Comparison of ENCODE assay signal across 20 mouse cellular contexts in the genomic region with DNA sequence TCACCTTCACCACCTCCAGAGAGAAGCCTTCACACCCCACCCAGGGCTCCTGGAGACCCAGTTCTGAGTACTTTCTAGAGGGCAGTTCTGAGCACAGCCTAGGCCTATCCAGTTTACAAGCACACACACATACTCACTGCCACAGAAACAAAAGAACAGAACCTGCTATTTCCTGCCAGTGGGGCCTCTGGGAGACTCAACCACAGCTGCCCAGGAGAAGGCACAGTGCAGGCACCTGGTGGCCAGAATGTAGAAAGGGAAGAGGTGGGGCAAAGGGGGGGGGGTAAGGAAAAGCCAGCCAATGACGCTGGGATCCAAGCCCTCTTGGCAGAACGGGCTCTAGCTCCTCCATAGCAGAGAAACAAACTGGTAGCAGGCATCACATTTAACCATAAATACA. TPM values are rescaled to one million over a fixed set of nuclear protein-coding genes. Genes with fewer than 3 reads are reported as not detected.
A peak's percentile ranks its signal among the peaks of the same experiment; 100 is the strongest.
DNase-seq lines count a peak whose midpoint lies in the region; ATAC-seq and TF ChIP-seq lines count a peak whose summit lies in the region.
"Had no signal": no experiment of that assay in that cellular context is flagged by ENCODE, and none has a peak within 500 bp of the region (broad histone marks: within the 10 kb centered on the region; RNA-seq: fewer than 3 reads in every experiment).

No protein-coding gene starts in this region.

- H3K27me3 ChIP-seq in heart, adult 2 months (ENCODE audit: control insufficient read depth, insufficient read depth, low read length) = no peaks in the 10 kb centered on the region
- no peaks in the 10 kb centered on the region for H3K27me3 ChIP-seq in kidney, postnatal 0 days (ENCODE audit: insufficient read depth, low read length)
- no peaks in the 10 kb centered on the region for H3K27me3 ChIP-seq in kidney, adult 2 months (replicated peaks; ENCODE audit: control insufficient read depth, insufficient read depth, low read length)
- no peaks in the 10 kb centered on the region; the same call in 1 of the 2 replicates for H3K27me3 ChIP-seq in embryonic facial prominence, embryonic 10.5 days (replicated peaks; ENCODE audit: low read depth, poor library complexity, severe bottlenecking)
- no peaks in the 10 kb centered on the region for H3K27me3 ChIP-seq in limb, embryonic 14.5 days (ENCODE audit: control insufficient read depth, insufficient read depth, low read length)
- H3K27me3 ChIP-seq: forebrain, embryonic 13.5 days; midbrain, embryonic 12.5 days had no signal

- intact Hi-C loops in heart, adult 2 months (cut with DNase I) = no loop called here
- intact Hi-C loops in left cerebral cortex, postnatal 14 days (cut with DNase I) = no loop called here

- ATAC-seq in kidney, postnatal 0 days (replicated peaks; ENCODE audit: low FRiP score, low read depth) = 0 out of 2 replicates have a peak, but pooled peaks have one; percentile 23
- 0 out of 2 replicates have a peak, but pooled peaks have one; percentile 19 for ATAC-seq in limb, embryonic 14.5 days (ENCODE audit: low FRiP score, low read depth)
- ATAC-seq: forebrain, embryonic 13.5 days had no signal

- H3K4me2 ChIP-seq in kidney, postnatal 0 days (ENCODE audit: low read length) = no peak overlapping the region
- no peak overlapping the region for H3K4me2 ChIP-seq in limb, embryonic 14.5 days (replicated peaks; ENCODE audit: low read depth, low read length, severe bottlenecking)
- H3K4me2 ChIP-seq: forebrain, embryonic 13.5 days; liver, embryonic 11.5 days; midbrain, embryonic 12.5 days had no signal

- no peak overlapping the region for H3K27ac ChIP-seq in heart, adult 2 months
- H3K27ac ChIP-seq in kidney, postnatal 0 days = no peak overlapping the region
- no peak overlapping the region for H3K27ac ChIP-seq in kidney, adult 2 months (ENCODE audit: insufficient read depth, low read depth, low read length)
- H3K27ac ChIP-seq in embryonic facial prominence, embryonic 10.5 days (replicated peaks) = peak overlapping the region; percentile 20; the same call in 1 of the 2 replicates
- H3K27ac ChIP-seq in limb, embryonic 14.5 days (replicated peaks; ENCODE audit: low read depth, low read length) = 0 out of 2 replicates have a peak overlapping the region, but pooled peaks have one; percentile 33
- H3K27ac ChIP-seq: forebrain, embryonic 13.5 days; midbrain, embryonic 12.5 days had no signal

- no peak for DNase-seq in heart, adult 2 months
- no peak for DNase-seq in heart, adult 8-10 months (ENCODE audit: low spot score)
- DNase-seq in kidney, postnatal 0 days (ENCODE audit: low spot score) = no peak
- DNase-seq in kidney, adult 2 months = no peak
- DNase-seq in embryonic facial prominence, embryonic 10.5 days (ENCODE audit: low spot score) = no peak
- no peak for DNase-seq in limb, embryonic 14.5 days (ENCODE audit: low spot score)
- no peak for DNase-seq in ovary, postnatal 10 days (ENCODE audit: low spot score)
- DNase-seq in left cerebral cortex, postnatal 14 days (ENCODE audit: low spot score in 2 of 2) = no peak
- DNase-seq: adrenal gland, postnatal 36 days; cerebellum, postnatal 36 days; heart, postnatal 36 days; kidney, adult 11 months; kidney, postnatal 36 days; lung, postnatal 14 days; right cerebral cortex, postnatal 14 days; thymus, postnatal 14 days had no signal

- H3K4me3 ChIP-seq in heart, adult 2 months = no peak overlapping the region
- no peak overlapping the region for H3K4me3 ChIP-seq in kidney, postnatal 0 days (replicated peaks; ENCODE audit: low read depth, low read length)
- H3K4me3 ChIP-seq in kidney, adult 2 months (ENCODE audit: insufficient read depth, low read depth, low read length) = no peak overlapping the region
- no peak overlapping the region for H3K4me3 ChIP-seq in embryonic facial prominence, embryonic 10.5 days
- H3K4me3 ChIP-seq in limb, embryonic 14.5 days (replicated peaks; ENCODE audit: low read length) = no peak overlapping the region
- H3K4me3 ChIP-seq: forebrain, embryonic 13.5 days; midbrain, embryonic 12.5 days had no signal

- no peaks in the 10 kb centered on the region for H3K79me2 ChIP-seq in heart, adult 2 months (replicated peaks; ENCODE audit: control insufficient read depth, insufficient read depth, low read length)

- H3K4me1 ChIP-seq in heart, adult 2 months (ENCODE audit: control insufficient read depth, insufficient read depth, low read length) = peaks cover 14% of the 10 kb centered on the region
- 0 out of 2 replicates have a peak, but pooled peaks cover 5% of the 10 kb centered on the region for H3K4me1 ChIP-seq in kidney, postnatal 0 days (replicated peaks; ENCODE audit: insufficient read depth, low read length)
- no peaks in the 10 kb centered on the region for H3K4me1 ChIP-seq in kidney, adult 2 months (ENCODE audit: control insufficient read depth, insufficient read depth, low read length)
- peaks cover 9% of the 10 kb centered on the region for H3K4me1 ChIP-seq in embryonic facial prominence, embryonic 10.5 days
- peaks cover 38% of the 10 kb centered on the region for H3K4me1 ChIP-seq in limb, embryonic 14.5 days (ENCODE audit: control insufficient read depth, insufficient read depth, low read length)
- H3K4me1 ChIP-seq: forebrain, embryonic 13.5 days; midbrain, embryonic 12.5 days had no signal

- WGBS in heart, adult 2 months = 24% methylated on average over 2 of the region's 2 CpGs
- 7% methylated on average over 2 of the region's 2 CpGs for WGBS in kidney, postnatal 0 days
- 20% methylated on average over 2 of the region's 2 CpGs for WGBS in kidney, adult 2 months
- WGBS in embryonic facial prominence, embryonic 10.5 days = 18% methylated on average over 2 of the region's 2 CpGs
- WGBS in limb, embryonic 14.5 days = 0% methylated on average over 2 of the region's 2 CpGs

- TF ChIP-seq EP300 in heart, adult 2 months (IDR thresholded peaks at IDR 0.05; ENCODE audit: insufficient read depth, low read depth, low read length) = no peak

- H3K9me3 ChIP-seq in kidney, postnatal 0 days (replicated peaks; ENCODE audit: low read length) = no peaks in the 10 kb centered on the region
- no peaks in the 10 kb centered on the region for H3K9me3 ChIP-seq in embryonic facial prominence, embryonic 10.5 days
- no peaks in the 10 kb centered on the region for H3K9me3 ChIP-seq in limb, embryonic 14.5 days (ENCODE audit: control insufficient read depth, low read length)
- H3K9me3 ChIP-seq: forebrain, embryonic 13.5 days; midbrain, embryonic 12.5 days had no signal

- no peak for TF ChIP-seq POLR2A in heart, adult 2 months (IDR thresholded peaks at IDR 0.05; ENCODE audit: insufficient read depth, low read depth, low read length)
- TF ChIP-seq POLR2A in kidney, adult 2 months (IDR thresholded peaks at IDR 0.05; ENCODE audit: low read depth, low read length) = no peak
- no peak for TF ChIP-seq POLR2A in limb, embryonic 14.5 days (IDR thresholded peaks at IDR 0.05; ENCODE audit: borderline replicate concordance, extremely low read depth, insufficient read depth, insufficient read length)

- peak; percentile 28; the same call in 1 of the 2 replicates for TF ChIP-seq CTCF in heart, adult 2 months (IDR thresholded peaks at IDR 0.05)
- peak; percentile 51 for TF ChIP-seq CTCF in kidney, postnatal 0 days (IDR thresholded peaks at IDR 0.05; ENCODE audit: low read depth)
- TF ChIP-seq CTCF in kidney, adult 2 months (conservative IDR thresholded peaks at IDR 0.05; ENCODE audit: insufficient read depth, insufficient read length, low read depth, low read length) = no peak

- peaks cover 3% of the 10 kb centered on the region for H3K36me3 ChIP-seq in heart, adult 2 months (ENCODE audit: control insufficient read depth, insufficient read depth, low read length)
- no peaks in the 10 kb centered on the region for H3K36me3 ChIP-seq in kidney, postnatal 0 days (ENCODE audit: insufficient read depth, low read length)
- H3K36me3 ChIP-seq in kidney, adult 2 months (ENCODE audit: control insufficient read depth, insufficient read depth, low read length) = no peaks in the 10 kb centered on the region
- no peaks in the 10 kb centered on the region for H3K36me3 ChIP-seq in embryonic facial prominence, embryonic 10.5 days (replicated peaks)
- no peaks in the 10 kb centered on the region for H3K36me3 ChIP-seq in limb, embryonic 14.5 days (ENCODE audit: control insufficient read depth, insufficient read depth, low read length)
- H3K36me3 ChIP-seq: midbrain, embryonic 12.5 days had no signal

- no peak overlapping the region for H3K9ac ChIP-seq in heart, adult 2 months (ENCODE audit: low read depth, low read length)
- H3K9ac ChIP-seq in kidney, postnatal 0 days (ENCODE audit: low read depth, low read length) = no peak overlapping the region
- H3K9ac ChIP-seq in limb, embryonic 14.5 days (ENCODE audit: low read depth, low read length, severe bottlenecking) = no peak overlapping the region
- H3K9ac ChIP-seq: forebrain, embryonic 13.5 days; midbrain, embryonic 12.5 days had no signal

RNA-seq across cellular contexts. Expression of a gene that starts 26.1 kb away (rescaled TPM):
- total RNA-seq in heart, adult 2 months (2021) = 1,000 to 10,000 TPM in 1 of 2 experiments, 100 to 1,000 TPM in 1; 940 to 1,084 TPM
- polyA plus RNA-seq in heart, adult 2 months (2012; rRNA removed) = 1,077 and 1,138 TPM in 2 replicates
- 1,000 to 10,000 TPM; 1,077 to 1,246 (median 1,126) TPM for total RNA-seq in heart, adult 8-10 months (2022)
- 0.50 and 0.51 TPM in 2 replicates for polyA plus RNA-seq in kidney, postnatal 0 days (2015; fragmentation: Nextera tagmentation; extraction: Ambion mirVana)
- polyA plus RNA-seq in kidney, adult 2 months (2012; rRNA removed) = 1.9 and 26.0 TPM in 2 replicates
- 0.59 TPM in 1 of 2 replicates, not detected in the other for polyA plus RNA-seq in embryonic facial prominence, embryonic 10.5 days (2016; fragmentation: Nextera tagmentation; extraction: Ambion mirVana)
- polyA plus RNA-seq in limb, embryonic 14.5 days (2012; rRNA removed) = 37.7 and 44.1 TPM in 2 replicates
- 20.0 and 26.6 TPM in 2 replicates for polyA plus RNA-seq in limb, embryonic 14.5 days (2014; fragmentation: Nextera tagmentation; extraction: Ambion mirVana)
- total RNA-seq in left cerebral cortex, postnatal 14 days (2021) = 1 to 10 TPM; 1.3 to 1.6 TPM

RNA-seq across cellular contexts. Expression of a gene that starts 37.5 kb away (rescaled TPM):
- 1 to 10 TPM; 2.4 to 2.6 TPM for total RNA-seq in heart, adult 2 months (2021)
- polyA plus RNA-seq in heart, adult 2 months (2012; rRNA removed) = 7.9 and 9.2 TPM in 2 replicates
- total RNA-seq in heart, adult 8-10 months (2022) = 1 to 10 TPM; 1.7 to 2.5 (median 2.4) TPM
- polyA plus RNA-seq in kidney, postnatal 0 days (2015; fragmentation: Nextera tagmentation; extraction: Ambion mirVana) = 0.22 and 0.31 TPM in 2 replicates
- 0.10 TPM in 1 of 2 replicates, not detected in the other for polyA plus RNA-seq in kidney, adult 2 months (2012; rRNA removed)
- 0.23 and 0.27 TPM in 2 replicates for polyA plus RNA-seq in embryonic facial prominence, embryonic 10.5 days (2016; fragmentation: Nextera tagmentation; extraction: Ambion mirVana)
- 0.09 and 0.38 TPM in 2 replicates for polyA plus RNA-seq in limb, embryonic 14.5 days (2012; rRNA removed)
- polyA plus RNA-seq in limb, embryonic 14.5 days (2014; fragmentation: Nextera tagmentation; extraction: Ambion mirVana) = 0.25 and 0.50 TPM in 2 replicates
- not detected for total RNA-seq in left cerebral cortex, postnatal 14 days (2021)
- total RNA-seq: adrenal gland, postnatal 36 days; layer of hippocampus, postnatal 25 days had no signal
- polyA plus RNA-seq: forebrain, embryonic 13.5 days; liver, embryonic 11.5 days; midbrain, embryonic 12.5 days had no signal

RNA-seq across cellular contexts. Expression of a gene that starts 39.8 kb away (rescaled TPM):
- total RNA-seq in heart, adult 2 months (2021) = not detected
- not detected in 2 replicates for polyA plus RNA-seq in heart, adult 2 months (2012; rRNA removed)
- total RNA-seq in heart, adult 8-10 months (2022) = not detected
- not detected in 2 replicates for polyA plus RNA-seq in kidney, postnatal 0 days (2015; fragmentation: Nextera tagmentation; extraction: Ambion mirVana)
- not detected in 2 replicates for polyA plus RNA-seq in kidney, adult 2 months (2012; rRNA removed)
- not detected in 2 replicates for polyA plus RNA-seq in embryonic facial prominence, embryonic 10.5 days (2016; fragmentation: Nextera tagmentation; extraction: Ambion mirVana)
- polyA plus RNA-seq in limb, embryonic 14.5 days (2012; rRNA removed) = not detected in 2 replicates
- not detected in 2 replicates for polyA plus RNA-seq in limb, embryonic 14.5 days (2014; fragmentation: Nextera tagmentation; extraction: Ambion mirVana)
- not detected for total RNA-seq in left cerebral cortex, postnatal 14 days (2021)
- total RNA-seq: adrenal gland, postnatal 36 days; heart, postnatal 36 days; layer of hippocampus, postnatal 25 days had no signal
- polyA plus RNA-seq: forebrain, embryonic 13.5 days; liver, embryonic 11.5 days; midbrain, embryonic 12.5 days had no signal

RNA-seq across cellular contexts. Expression of a gene that starts 59.3 kb away (rescaled TPM):
- total RNA-seq in heart, adult 2 months (2021) = 10 to 100 TPM; 58.4 to 62.5 TPM
- polyA plus RNA-seq in heart, adult 2 months (2012; rRNA removed) = 13.8 and 38.2 TPM in 2 replicates
- total RNA-seq in heart, adult 8-10 months (2022) = 10 to 100 TPM; 55.7 to 68.2 (median 59.4) TPM
- 35.8 and 37.1 TPM in 2 replicates for polyA plus RNA-seq in kidney, postnatal 0 days (2015; fragmentation: Nextera tagmentation; extraction: Ambion mirVana)
- polyA plus RNA-seq in kidney, adult 2 months (2012; rRNA removed) = 11.0 and 11.4 TPM in 2 replicates
- polyA plus RNA-seq in embryonic facial prominence, embryonic 10.5 days (2016; fragmentation: Nextera tagmentation; extraction: Ambion mirVana) = 50.7 and 52.8 TPM in 2 replicates
- 44.3 TPM in 2 replicates for polyA plus RNA-seq in limb, embryonic 14.5 days (2012; rRNA removed)
- 72.1 and 72.4 TPM in 2 replicates for polyA plus RNA-seq in limb, embryonic 14.5 days (2014; fragmentation: Nextera tagmentation; extraction: Ambion mirVana)
- 10 to 100 TPM; 31.0 to 34.5 TPM for total RNA-seq in left cerebral cortex, postnatal 14 days (2021)

Comparison
In these comparisons a context has a peak if more than half of its experiments do, and no peak if none do; other contexts are left out.
1. H3K27ac ChIP-seq: peak in embryonic facial prominence, embryonic 10.5 days (single experiment) and limb, embryonic 14.5 days (single experiment); none in heart, adult 2 months (single experiment), kidney, postnatal 0 days (single experiment) and kidney, adult 2 months (single experiment).
2. RNA of a gene that starts 26.1 kb away (polyA plus RNA-seq): 1,077 to 1,138 TPM in heart, adult 2 months; 20.0 to 44.1 TPM in limb, embryonic 14.5 days, 1.9 to 26.0 TPM in kidney, adult 2 months, 0.50 to 0.51 TPM in kidney, postnatal 0 days and 0.59 TPM in embryonic facial prominence, embryonic 10.5 days; every median in the first group is over 10 times any median in the second.